Mouse (Mus musculus) cerebellum, adult 11-12 months (tissue): ENCODE results near the gene Bcor.

ENCODE experiments used
- DNase-seq: peaks from one replicate; pipeline ENCODE4 v3.0.0; 2022

Bcor gene

DNA sequence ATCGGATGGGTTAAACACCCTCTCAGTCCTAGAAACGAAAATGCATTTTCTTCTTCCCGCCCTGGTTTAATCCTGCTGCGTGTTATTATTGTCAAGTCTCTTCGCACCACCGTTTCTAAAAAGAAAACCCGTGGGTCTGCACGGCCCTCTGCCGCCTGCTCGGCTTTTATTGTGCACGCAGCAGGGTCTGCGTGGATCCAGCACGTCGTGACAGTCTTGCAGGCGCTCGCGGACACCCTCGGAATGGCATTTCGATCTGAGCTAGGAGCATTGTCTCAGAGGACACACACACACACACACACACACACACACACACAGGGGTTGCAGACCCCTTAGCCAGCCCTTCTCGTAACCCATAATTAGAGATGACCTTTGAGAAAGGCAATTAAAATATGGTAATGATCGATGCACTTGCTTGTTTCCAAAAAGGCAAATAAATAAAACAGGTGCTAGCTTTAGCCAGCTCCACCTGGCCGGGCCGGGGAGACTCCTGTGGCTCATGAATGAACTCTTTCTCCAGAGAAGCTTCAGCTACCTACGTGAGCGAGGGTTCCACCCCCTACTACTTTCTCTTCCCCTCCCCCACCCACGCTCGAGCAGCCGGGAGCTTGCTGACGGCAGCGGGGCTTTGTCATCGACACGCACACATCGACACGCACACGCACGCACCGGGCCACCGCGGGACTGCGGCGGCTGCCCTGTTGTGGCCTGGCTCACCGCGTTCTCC, 8.7 kb downstream of the Bcor start:
- no peak for DNase-seq

DNA sequence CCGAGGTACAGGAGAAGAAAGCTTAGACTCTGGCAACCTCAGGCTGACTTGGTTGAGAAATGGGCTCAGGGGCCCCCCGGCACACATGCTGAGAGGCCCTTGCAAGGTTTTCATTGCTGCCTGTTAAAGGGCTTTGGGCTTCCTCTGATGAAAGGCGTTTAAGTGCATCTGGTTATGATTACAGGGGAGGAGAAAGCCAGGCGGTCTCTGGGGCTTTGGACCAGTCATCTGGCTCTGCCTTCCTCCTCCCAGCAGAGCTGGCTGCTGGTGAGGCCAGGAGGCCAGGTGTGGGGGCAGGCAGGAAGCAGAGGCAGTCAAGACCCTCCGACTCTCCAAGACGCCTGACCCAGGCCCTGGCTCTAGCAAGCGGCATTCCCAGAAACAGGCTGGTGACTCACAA, 9.7 kb downstream of the Bcor start:
- no peak for DNase-seq

DNA sequence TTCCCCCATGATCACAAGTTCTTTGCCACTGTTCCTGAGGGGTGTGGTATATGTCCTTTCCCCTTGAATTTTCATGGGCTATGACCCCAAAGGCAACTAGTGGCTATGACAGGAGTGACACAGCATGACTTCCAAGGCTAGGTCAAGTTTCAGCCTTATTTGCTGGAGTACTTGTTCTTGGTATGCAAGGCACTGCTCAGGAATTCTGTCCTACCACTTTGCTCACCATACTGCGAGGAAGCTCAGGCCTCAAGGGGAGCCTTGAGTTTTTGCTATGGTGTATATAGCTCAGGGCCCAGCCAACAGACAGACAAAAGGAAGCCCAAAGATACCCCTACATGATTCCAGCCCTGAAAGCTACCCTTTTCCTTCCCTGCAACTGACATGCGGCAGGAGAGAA, 13.9 kb downstream of the Bcor start:
- no peak for DNase-seq

DNA sequence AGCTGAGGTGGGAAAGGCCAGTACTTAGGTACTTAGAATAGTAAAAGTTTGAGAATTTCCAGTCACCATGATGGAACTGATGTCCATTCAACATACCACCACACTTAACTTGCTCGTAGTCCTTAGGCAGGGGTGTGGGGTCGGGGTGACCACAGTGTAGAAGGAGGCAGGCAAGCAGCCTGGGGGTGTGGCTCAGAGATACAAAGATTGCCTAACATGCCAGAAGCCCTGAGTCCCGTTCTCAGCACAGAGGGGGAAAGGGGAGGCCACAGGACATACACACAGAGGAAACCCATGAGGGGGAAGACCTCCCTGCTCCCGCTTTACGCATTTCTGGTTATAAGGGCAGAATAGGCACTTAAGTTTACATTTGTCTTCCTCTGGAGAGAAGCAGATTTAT, 17.3 kb downstream of the Bcor start:
- no peak for DNase-seq

DNA sequence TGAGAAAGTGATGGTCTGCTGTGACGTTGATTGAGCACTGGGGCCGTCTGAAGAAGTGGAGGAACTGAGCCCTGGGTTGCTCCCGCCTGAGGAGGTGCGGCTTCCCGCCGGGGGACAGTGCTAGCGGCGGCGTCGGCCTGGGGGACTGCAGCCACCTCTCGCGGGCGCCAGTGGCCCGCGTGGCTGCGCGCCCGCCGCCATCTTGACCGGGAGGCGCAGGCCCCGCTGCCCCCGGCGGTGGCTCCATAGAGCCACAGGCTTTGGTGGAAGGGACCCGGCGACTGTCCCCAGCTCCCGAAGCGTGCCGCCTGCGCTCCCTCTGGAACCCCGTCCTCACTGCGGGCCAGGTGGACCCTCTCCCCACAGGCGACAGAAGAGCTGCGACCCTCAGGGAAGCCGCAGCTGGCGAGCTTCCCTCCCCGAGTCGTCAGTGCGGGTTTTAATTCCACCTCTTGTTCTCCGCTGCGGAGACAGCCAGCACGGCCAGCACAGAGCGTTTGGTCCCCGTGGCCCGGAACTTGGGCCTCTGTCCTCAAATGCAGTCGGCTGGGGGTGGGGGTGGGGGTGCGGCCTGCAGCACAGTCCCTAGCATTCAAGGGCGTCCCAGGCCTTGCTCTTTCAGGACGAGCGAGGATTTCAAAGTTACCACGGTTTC, 19.9 kb downstream of the Bcor start:
- DNase-seq = no peak

DNA sequence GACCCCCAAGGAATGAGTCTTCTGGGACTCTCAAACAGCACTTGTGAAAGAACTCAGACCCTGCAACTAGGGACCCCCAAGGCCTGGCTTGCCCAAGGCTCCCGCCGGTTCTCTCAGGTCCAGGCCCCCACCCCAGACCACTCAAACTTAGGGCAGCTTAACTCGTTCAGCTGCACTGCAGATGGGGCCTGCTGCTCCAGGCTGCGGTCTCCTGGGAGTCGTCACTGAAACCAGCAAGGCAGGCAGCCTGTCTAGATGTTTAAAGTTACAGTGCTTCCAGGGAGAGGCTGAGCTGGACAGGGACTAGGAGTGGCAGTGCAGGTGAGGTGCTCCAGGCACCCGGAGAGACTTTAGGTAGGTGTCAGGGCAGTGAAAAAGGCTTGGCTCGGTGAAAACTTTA, 21.9 kb downstream of the Bcor start:
- no peak for DNase-seq

DNA sequence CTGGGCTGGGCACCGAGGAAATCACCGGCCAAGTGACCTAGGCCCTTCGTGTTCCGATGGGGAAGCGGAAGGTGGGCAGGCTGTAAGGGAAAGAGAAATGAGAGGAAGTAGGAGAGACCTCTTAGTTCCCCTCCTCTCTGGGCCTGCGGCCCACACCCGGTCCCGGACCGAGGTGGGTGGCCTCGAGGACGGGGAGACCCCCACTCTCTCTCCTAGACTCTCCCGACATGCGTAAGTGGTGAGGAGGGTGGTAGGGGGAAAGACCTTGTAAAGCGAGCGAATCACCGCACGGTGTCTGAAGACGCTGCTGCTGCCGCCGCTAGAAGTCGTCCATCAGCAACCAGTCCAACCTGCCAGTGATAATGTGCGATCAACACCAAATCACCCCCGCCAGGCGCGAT, 23.0 kb downstream of the Bcor start:
- DNase-seq = no peak

DNA sequence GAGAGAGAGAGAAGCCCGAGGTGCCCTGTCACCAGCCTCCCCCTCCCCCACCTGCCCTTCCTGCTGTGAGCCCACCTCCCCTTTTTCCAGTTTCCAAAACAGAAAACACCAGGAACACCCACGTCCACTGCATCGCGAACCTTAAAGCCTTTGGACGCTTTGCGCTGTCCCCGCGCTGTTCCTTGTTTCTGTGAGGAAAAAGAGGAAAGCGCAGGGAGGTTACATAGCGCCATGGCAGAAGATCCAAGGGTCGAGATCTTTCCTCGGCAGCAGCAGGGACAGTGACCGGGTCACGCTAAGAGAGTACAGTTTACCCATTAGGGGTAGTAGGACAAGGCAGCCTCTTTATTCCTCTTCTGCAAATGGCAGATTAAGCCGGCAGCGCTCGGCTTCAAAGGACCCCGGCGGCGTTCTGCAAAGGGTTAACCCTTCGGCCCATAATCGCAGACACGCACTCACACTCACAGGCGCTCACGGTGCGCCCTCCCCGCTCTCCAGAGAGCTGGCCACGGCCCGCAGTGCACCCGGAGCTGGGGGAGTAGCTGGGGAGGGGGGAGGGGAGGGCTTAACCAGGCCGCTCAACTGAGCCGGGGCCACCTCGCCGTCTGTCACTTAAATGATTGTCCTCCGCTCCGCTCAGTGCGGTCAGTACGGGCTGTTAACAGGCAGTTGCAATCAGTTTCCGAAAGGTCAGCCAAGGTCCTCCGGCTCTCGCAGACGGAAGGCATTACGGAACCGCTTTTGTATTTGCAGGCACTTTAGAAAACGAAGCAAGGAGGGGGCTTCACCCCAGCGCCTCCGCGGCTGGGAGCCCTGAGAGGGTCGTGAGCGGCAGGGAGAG, 23.7 kb downstream of the Bcor start:
- no peak for DNase-seq

DNA sequence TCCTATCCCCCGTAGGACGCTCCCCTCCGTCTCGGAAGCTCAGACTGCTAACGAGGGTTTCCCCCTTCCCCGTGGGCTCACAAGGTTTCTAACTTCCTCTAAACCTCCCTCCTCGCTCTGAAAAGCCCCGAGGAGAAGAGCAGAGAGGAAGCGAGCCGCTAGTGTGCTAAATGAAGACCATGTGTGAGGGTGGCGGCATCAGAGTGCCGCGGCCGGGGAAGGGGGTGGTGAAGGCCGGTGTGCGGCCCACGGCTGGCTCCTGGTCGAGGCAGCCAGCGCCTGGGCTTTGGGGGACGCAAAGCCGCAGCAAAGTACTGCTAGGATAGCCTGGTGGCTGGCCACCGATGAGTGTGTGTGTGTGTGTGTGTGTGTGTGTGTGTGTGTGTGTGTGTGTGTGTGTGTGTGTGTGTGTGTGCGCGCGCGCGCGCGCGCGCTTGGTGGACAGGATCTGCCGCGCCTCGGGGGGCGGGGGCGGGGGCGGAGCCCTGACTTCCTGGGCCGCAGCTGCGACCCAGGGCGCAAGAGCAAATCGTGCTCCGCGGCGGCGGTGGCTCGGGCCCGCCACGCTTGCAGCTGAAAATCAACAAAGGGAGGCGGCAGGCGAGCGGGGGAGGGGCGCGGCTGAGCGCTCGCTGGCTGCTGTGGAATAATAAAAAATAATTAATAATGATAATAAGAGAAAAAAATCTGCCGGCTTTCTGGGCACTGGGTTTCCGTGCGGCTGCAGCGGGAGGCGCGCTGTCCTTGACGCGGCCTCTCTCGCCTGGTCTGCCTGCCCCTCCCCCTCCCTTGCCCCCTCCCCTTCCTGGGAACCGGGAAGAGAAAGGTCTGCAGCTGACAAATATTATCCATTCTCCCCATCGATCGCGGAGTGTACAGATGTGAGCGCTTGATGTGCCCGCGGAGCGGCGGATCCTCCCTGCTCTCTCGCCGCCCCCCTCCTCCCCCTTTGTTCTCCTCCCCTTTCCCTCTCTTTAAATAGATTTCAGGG, 24.7 kb downstream of the Bcor start:
- peak; percentile 44 for DNase-seq

DNA sequence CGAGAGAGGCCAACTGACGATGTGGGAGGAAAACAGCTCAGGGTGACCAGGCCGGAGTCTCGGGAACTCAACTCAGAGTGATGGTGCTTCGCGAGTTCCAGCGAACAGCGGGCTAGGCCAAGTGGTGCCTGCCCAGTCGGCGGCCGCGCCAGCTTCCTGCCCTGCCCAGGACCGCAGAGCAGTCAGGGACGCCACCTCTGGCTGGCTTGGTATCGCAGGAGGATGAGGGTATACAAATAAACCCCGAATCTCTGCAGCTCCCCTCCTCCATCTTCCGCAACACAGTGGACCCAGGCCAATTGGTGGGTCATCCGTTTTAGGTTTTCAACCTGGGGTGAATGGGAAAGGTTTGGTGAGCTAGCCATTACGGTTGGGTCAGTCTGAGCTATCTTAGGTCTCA, 25.6 kb downstream of the Bcor start:
- DNase-seq = peak; percentile 47

DNA sequence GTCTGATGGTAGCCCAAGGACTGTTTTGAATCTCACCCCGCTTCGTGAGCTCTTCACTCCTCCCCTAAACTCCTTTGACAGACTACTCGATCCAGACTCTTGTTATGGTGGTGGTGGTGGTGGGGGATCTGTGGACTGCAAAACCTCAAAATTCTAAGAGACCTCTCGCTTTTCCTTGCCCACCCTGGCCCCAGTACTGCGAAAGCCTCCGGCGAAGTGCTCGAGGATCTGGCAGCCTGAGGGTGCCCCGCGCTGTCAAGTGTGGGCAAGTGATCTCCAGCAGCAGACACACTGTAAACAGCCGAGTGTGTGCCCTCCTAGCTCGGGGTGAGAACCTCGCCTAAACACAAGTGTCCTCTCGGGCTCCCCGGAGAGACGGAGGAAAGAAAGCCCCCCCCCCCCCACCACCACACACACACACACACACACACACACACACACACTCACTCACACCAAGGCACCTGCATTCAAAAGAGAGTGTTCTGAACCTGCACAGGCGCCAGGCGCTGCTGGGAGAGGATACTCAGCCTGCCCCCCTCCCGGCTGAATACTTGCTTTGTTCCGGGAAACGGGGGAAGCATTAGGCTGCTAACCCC, 26.2 kb downstream of the Bcor start:
- DNase-seq = no peak

DNA sequence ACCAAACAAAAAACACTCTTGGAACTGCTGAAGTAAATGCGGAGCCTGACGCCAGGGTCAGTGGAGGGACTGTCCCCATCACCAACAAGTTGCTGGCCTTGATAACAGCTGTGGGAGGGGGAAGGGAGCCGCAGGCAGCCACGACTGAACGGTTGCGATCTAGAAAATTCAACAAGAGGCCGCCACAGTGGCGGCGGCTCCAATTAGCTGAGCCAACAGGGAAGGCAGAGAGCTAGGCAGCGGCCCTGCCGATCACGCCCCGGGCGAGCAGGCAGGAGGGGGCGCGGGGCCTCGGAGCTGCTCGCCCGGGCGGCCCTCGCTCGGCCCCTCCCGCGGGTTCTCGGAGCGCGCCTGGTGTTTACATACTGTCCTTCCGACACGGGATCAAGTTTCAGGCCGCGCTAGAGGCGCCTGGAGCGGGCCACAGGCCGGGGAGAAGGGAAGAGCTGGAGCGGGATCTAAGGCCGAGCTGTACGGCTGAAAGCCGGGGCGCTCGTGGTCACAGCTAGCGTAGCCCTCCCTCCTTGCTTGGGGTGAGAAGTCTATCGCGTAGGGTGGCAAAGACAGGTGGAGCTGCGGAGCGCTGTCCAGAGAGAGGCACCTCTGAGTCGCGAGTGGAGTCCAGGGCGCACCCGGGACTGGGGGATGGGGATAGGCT, 26.8 kb downstream of the Bcor start:
- DNase-seq = no peak

DNA sequence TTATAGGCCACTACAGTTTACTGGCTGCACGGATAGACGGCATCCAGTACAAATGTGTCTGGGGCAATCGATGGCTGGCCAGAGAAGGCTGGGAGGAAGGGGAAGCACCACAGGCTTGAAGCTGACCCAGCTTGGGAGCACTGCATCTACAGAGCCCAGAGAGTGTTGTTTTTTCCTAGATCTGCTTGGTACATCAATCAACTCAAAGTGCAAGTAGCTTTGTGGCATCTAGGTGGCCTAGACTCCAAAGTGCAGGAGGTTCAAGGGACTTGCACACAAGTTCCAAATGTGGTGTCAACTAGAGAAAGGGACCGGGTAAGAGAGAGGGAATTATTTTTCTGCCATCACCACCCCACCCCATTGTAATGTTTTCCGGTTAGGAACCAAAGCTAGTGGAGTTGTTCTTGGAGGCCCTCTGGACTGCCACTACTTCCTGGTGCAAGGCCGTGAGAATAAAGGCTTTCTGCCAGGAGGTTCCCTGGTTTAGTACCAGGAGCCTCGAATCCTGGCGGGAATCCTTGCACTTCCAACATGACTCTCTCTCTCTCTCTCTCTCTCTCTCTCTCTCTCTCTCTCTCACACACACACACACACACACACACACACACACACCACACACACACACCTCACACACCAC, 27.5 kb downstream of the Bcor start:
- DNase-seq = no peak

DNA sequence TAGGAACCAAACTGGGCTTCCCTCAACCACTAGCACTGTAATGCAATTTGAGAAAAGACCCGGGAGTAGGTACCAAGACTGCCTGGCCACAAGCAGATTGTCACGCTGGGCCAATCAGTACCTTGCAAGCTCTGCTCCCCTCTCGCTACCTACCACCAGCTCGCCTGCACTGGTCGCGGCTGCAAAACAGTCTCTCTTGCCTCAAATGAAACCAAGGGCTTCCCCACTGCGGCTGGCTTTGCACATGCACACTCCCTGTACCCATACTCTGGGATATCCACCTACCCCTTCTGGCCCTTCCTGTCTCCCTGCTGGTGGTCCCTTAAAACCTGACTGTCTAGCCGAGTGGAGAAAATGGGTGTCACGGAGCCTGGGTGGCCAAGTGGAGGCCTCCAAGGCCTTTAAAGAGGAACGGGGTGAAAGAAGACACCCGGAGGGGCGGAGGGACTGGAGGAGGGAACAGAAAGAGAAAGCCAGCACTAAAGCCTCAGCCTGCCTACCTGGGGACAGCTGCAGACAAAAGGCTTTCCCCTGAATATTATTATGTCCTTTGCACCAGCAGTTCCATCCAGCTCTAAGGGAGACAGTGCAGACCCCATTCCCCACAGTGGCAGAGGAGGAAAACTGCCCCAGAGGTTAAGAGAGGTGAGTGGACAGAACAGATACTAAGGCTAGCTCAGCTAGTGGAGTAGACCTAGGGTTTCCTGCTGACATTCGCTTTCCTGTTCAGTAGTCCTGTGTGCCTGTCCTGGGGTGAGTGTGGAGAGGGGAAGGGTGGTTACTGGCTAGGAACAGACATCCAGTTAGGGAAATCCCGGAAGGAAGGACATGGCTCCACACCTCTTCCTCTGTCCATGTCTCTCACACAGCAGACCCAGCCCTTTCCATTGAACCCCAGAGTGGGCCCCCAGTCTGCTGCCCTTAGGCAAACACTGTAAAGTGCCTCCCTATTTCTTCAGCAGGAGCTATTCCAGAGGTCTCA, 30.0 kb downstream of the Bcor start:
- no peak for DNase-seq

DNA sequence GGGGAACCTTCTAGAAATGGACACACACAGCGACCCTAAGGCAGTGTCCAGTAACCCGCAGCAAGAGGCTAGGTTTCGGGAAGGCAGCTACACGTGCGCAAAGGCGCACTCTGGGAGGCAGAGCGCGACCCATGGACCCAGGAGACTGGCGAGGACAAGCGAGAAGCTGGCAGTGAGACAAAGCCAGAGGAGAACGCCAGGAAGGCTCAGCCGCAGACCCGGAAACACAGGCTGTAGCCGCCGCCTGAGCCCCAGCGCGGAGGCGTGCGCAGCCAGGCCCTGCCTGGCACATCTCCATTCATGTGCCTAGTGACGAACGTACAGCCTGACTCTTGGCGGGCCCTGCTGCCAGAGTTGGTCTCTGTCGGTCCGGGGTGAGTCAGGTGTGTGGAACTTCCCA, 30.9 kb downstream of the Bcor start:
- no peak for DNase-seq

DNA sequence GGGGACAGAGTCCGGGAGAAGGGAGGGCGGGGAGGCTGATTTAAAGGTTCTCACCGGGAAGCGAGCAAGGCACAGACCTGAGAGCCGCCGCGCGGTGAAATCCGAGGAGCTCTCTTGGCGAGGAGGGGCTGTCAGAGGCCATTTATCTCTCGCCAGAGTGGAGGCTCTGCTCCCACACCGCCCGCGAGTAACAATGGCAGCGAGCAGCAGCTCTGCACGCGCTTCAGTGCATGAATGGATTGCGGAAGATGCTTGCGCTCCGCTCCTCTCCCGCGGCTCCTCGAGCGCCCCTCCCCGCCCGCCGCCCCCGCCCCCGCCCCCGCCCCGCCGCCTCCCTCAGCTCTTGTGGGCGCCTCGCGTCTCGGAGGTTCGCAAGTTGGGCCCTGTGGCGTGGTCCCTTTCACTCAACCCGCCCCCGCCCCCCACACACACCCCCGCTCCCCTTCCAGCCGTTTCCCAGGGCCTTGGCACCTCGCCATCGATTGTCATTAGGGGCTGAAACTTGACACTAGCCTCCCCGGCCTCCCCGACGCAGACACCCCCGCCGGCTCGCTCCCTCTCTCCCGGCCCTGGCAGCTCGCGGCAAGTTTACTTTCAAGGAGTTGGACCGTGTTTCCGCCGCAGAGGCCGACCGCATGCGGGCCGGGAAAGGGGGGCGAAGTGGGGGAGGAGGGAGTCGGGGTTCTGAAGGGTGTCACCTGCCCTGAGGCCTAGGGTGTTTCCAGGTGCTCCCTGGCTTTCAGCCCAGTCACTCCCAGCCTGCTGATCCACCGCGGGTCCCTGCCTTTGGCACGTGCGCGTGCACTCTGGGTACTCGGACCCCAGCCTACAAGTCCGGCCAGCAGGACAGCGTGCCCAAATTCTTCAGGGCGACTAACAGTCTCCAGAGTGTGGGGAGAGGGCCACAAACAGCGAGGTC, 31.7 kb downstream of the Bcor start:
- DNase-seq = no peak

DNA sequence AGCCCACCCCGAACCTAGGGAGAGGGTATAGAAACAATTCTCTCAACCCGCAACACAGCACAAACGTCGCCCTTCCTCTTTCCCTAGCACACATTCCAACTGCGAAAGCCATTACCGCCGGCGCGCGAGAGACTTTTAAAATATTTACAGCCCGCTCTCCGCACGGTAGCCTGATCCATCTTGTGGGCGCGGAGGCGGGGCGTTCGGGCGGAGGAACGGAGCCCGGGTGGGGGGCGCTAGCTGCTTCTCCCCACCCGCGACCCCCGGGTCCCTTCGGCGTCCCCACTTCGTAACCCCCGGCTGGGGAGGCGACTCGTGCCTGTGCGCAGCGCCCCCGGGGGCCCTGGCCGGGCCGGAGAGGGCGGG, 32.4 kb downstream of the Bcor start:
- no peak for DNase-seq

DNA sequence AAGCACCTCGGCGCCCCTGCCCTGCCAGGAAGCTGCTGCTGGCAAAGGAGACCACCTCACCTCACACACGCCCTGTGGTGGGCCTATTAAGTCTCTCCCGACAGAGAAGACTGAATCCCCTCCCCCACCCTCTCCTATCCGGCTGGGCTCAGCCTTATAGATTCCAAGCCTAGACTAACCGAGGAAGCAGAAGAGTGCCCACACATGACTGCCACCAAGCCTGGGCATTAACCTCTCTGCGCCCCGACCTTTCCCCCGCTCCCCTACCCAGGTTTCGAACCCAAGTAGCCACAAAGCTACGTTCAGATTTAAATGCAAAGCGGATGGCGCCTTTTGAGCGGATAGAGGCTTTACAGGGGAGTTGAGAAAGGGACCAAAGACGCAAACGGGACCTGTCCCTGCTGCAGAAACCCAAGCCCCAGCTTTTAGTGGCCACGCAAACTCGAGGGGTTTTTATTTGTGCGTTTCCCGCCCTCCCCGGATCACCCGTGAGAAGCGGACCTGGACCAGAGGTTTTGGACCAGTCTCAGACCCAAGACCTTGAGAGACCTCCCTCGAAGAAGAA, 33.0 kb downstream of the Bcor start:
- DNase-seq = no peak
